Mouse (Mus musculus) myocyte (in vitro differentiated cells): ENCODE data around the gene Clock. TPM values are rescaled to one million over a fixed set of nuclear protein-coding genes. Genes with fewer than 3 reads are reported as not detected.

Experiments used
- H3K27me3 ChIP-seq: one replicate; pipeline ENCODE4 v1.6.1; 2011; ENCODE audit not compliant: control insufficient read depth, insufficient read depth, insufficient read length
- H3K36me3 ChIP-seq: one replicate; pipeline ENCODE4 v1.6.1; 2011; ENCODE audit not compliant: control insufficient read depth, insufficient read depth
- H3K4me2 ChIP-seq: one replicate; pipeline ENCODE4 v1.6.1; 2011; ENCODE audit warnings: low read depth, control low read depth
- H3K4me3 ChIP-seq: one replicate; pipeline ENCODE4 v1.5.1; 2011; ENCODE audit warnings: mild to moderate bottlenecking, control low read depth, moderate library complexity
- H3K79me2 ChIP-seq: one replicate; pipeline ENCODE4 v1.6.1; 2011; ENCODE audit not compliant: control insufficient read depth, insufficient read depth
- H3ac ChIP-seq: one replicate; pipeline ENCODE4 v1.6.1; 2011; ENCODE audit not compliant: control insufficient read depth, insufficient read length
- CEBPB ChIP-seq: IDR thresholded peaks from 2 replicates; pipeline ENCODE4 v1.6.1; 2011; ENCODE audit warnings: mild to moderate bottlenecking, moderate library complexity; ENCODE audit not compliant: poor library complexity, insufficient read depth, severe bottlenecking
- E2F4 ChIP-seq: IDR thresholded peaks from one replicate; pipeline ENCODE4 v1.6.1; 2011; ENCODE audit warnings: mild to moderate bottlenecking, control low read depth, moderate library complexity; ENCODE audit not compliant: insufficient read depth
- MAX ChIP-seq: IDR thresholded peaks from one replicate; pipeline ENCODE4 v1.6.1; 2011; ENCODE audit warnings: low read depth, mild to moderate bottlenecking, control low read depth
- MYOD1 ChIP-seq, 3 experiments: IDR thresholded peaks; one replicate each; pipeline ENCODE4 v1.6.1; 2011; ENCODE audit warnings: control low read depth in 2 of 3, low read depth in 2 of 3, mild to moderate bottlenecking in 2 of 3, moderate library complexity in 1 of 3; ENCODE audit not compliant: insufficient read length in 2 of 3, control insufficient read depth in 1 of 3
- MYOG ChIP-seq, 3 experiments: IDR thresholded peaks; one replicate each; pipeline ENCODE4 v1.6.1; 2011; ENCODE audit warnings: control low read depth in 2 of 3, low read depth in 2 of 3, mild to moderate bottlenecking in 2 of 3; ENCODE audit not compliant: insufficient read length in 2 of 3, control insufficient read depth in 1 of 3, insufficient read depth in 1 of 3
- POLR2A ChIP-seq: IDR thresholded peaks from one replicate; pipeline ENCODE4 v1.6.1; 2011; ENCODE audit warnings: low read depth, mild to moderate bottlenecking, control low read depth, moderate library complexity; ENCODE audit not compliant: insufficient read length
- POLR2AphosphoS2 ChIP-seq: IDR thresholded peaks from one replicate; pipeline ENCODE4 v1.6.1; 2011; ENCODE audit warnings: low read depth, control low read depth; ENCODE audit not compliant: insufficient read length
- REST ChIP-seq: IDR thresholded peaks from one replicate; pipeline ENCODE4 v1.6.1; 2011; ENCODE audit warnings: mild to moderate bottlenecking, control low read depth, moderate library complexity; ENCODE audit not compliant: insufficient read depth, insufficient read length
- SRF ChIP-seq: IDR thresholded peaks from one replicate; pipeline ENCODE4 v1.6.1; 2011; ENCODE audit warnings: low read depth; ENCODE audit not compliant: control insufficient read depth, insufficient read length
- TCF12 ChIP-seq: IDR thresholded peaks from one replicate; pipeline ENCODE4 v1.6.1; 2011; ENCODE audit warnings: mild to moderate bottlenecking, control low read depth; ENCODE audit not compliant: poor library complexity, insufficient read depth, severe bottlenecking
- TCF3 ChIP-seq: IDR thresholded peaks from one replicate; pipeline ENCODE4 v1.6.1; 2011; ENCODE audit warnings: low read depth, control low read depth; ENCODE audit not compliant: insufficient read length
- USF1 ChIP-seq: IDR thresholded peaks from one replicate; pipeline ENCODE4 v1.6.1; 2011; ENCODE audit warnings: low read depth, mild to moderate bottlenecking, control low read depth, moderate library complexity
- polyA plus RNA-seq: library from polyadenylated mRNA; unstranded; fragments of >200 nt; fragmentation: generic; extraction: Trizol; gene quantifications from one replicate; pipeline ENCODE4 v1.2.1, GENCODE M21; 2012; ENCODE audit warnings: missing spikeins

Gene Clock
- polyA plus RNA-seq, 1 experiment: 5.3 TPM

DNA sequence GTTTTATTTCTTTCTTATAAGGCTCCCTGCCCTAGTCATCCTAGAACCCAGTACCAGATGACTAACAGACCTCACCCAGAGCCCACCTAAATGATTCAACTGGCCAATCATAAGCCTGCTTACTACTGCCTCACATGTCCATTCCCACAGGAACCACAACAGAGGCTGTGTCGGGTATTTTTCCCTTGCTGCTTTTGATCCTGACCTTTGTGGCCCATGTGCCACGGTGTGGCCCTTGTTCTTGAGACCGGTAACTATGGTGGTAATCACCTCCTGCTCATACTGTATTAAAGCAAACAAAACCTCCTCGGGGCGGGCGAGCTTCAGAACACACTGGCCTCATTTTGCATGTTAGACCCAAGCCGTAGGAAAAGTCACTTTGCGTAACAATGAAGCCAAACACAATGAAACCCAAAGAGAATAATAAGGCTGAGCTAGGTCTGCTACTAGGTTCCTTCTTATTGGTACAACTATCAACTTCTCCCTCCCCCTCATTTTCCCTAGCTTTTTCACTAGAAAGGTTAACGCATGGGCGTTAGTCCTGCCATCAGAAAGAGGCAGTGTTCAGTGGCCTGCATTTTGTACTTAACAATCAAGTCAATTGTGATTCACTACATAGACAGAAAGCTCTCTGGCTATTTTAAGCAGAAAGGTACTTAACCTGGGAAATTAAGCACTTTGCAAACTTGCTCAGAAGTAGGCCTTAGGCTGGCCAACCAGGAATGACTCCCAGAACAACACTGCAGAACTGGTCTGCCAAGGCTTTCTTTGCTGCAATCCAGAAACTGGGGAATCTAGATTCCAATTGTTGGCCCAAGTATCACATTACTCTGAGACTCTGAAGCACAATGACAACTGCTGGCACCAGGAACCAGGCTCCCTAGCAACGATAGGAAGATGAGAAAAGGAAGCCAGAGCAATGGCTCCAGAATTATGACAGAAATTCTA is 16.9 kb upstream of the Clock start:
- no peak for TF ChIP-seq POLR2A
- TF ChIP-seq TCF3: no peak
- no peak for TF ChIP-seq E2F4
- no peak for TF ChIP-seq MAX

GRCm38 (mm10) chr5:76308206-76308605 is 3.6 kb upstream of the Clock start:
- Histone ChIP-seq H3K27me3 (no peaks in the 10 kb centered on the region), H3K4me2 (no peak overlapping the region), H3ac (no peak overlapping the region), H3K4me3 (no peak overlapping the region), H3K79me2 (peaks cover 3% of the 10 kb centered on the region), H3K36me3 (no peaks in the 10 kb centered on the region)
- TF ChIP-seq TCF3: no peak
- TF ChIP-seq TCF12: no peak
- TF ChIP-seq SRF: no peak
- TF ChIP-seq MYOD1 (IDR thresholded peaks at IDR 0.05; ENCODE audit: control insufficient read depth in 1 of 3, insufficient read length in 2 of 3, low read depth in 2 of 3): no peak
- no peak for TF ChIP-seq REST
- no peak for TF ChIP-seq POLR2A
- TF ChIP-seq MAX: no peak
- no peak for TF ChIP-seq USF1
- no peak for TF ChIP-seq E2F4
- TF ChIP-seq MYOG (IDR thresholded peaks at IDR 0.05; ENCODE audit: control insufficient read depth in 1 of 3, insufficient read depth in 1 of 3, insufficient read length in 2 of 3, low read depth in 2 of 3): no peak
- TF ChIP-seq POLR2AphosphoS2: no peak
- TF ChIP-seq CEBPB: no peak

More for the DNA sequence above, 16.9 kb upstream of the Clock start:
- Histone ChIP-seq H3K79me2 (no peaks in the 10 kb centered on the region), H3K4me2 (no peak overlapping the region), H3K27me3 (no peaks in the 10 kb centered on the region), H3K4me3 (no peak overlapping the region), H3K36me3 (no peaks in the 10 kb centered on the region), H3ac (no peak overlapping the region)

DNA sequence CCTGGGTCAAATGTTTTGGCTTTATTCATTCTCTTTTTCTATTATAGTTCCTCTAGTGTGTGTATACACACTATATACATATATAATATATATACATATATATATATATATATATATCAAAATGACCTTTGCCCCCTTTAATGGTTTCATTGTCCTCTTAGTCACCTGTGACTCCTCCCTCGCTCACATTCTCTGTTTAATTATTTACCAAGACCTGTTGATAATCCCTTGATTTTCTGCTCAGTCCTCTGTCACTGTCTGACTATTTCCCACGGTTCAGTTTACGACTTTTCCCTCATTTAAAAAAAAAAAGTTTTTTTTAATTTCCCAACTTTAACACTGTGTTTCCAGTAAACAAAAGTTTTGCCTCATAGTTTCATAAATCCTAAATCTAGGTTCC is 1.7 kb upstream of the Clock start:
- H3K36me3 ChIP-seq: no peaks in the 10 kb centered on the region
- H3ac ChIP-seq: no peak overlapping the region
- peak overlapping the region; percentile 98 for H3K4me2 ChIP-seq
- peaks cover 23% of the 10 kb centered on the region for H3K79me2 ChIP-seq
- H3K4me3 ChIP-seq: peak overlapping the region; percentile 65
- no peaks in the 10 kb centered on the region for H3K27me3 ChIP-seq
- TF ChIP-seq E2F4 (no peak), REST (no peak), MYOD1 (IDR thresholded peaks at IDR 0.05; ENCODE audit: control insufficient read depth in 1 of 3, insufficient read length in 2 of 3, low read depth in 2 of 3) (no peak), TCF3 (no peak), POLR2A (no peak), CEBPB (no peak)

DNA sequence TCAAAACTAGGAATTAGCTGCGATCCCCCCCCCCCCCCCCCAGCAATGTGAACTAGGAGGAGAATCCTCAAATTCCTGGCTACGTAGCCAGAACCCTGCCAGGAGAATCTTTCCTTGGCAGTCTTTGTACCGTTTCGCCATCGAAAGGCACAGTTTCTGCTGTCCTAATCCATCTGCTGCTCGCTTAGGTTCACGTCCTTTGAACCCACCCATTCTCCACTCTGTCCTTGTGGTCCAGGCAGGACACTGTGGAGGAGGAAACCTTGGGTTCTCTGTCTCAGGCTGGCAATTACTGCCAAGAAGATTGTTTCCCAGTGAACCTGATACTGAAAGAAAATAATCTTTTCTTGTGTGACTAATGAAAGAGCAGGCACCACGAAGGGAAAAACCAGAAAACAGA is 1.0 kb upstream of the Clock start:
- H3K4me3 ChIP-seq: peak overlapping the region; percentile 65
- H3ac ChIP-seq: peak overlapping the region; percentile 98
- no peaks in the 10 kb centered on the region for H3K27me3 ChIP-seq
- H3K79me2 ChIP-seq: peaks cover 29% of the 10 kb centered on the region
- TF ChIP-seq REST (no peak), POLR2A (peak; percentile 24)
- peak overlapping the region; percentile 98 for H3K4me2 ChIP-seq
- H3K36me3 ChIP-seq: no peaks in the 10 kb centered on the region

GRCm38 (mm10) chr5:76303745-76304451 is 694 bp downstream of the Clock start:
- Histone ChIP-seq H3K79me2 (peaks cover 46% of the 10 kb centered on the region), H3ac (peak overlapping the region; percentile 98), H3K4me3 (peak overlapping the region; percentile 65), H3K4me2 (peak overlapping the region; percentile 90), H3K36me3 (no peaks in the 10 kb centered on the region), H3K27me3 (no peaks in the 10 kb centered on the region)
- no peak for TF ChIP-seq TCF3
- no peak for TF ChIP-seq E2F4
- TF ChIP-seq POLR2A: peak; percentile 39
